Comparison of ENCODE assay signal across 9 mouse cellular contexts in the genomic region with DNA sequence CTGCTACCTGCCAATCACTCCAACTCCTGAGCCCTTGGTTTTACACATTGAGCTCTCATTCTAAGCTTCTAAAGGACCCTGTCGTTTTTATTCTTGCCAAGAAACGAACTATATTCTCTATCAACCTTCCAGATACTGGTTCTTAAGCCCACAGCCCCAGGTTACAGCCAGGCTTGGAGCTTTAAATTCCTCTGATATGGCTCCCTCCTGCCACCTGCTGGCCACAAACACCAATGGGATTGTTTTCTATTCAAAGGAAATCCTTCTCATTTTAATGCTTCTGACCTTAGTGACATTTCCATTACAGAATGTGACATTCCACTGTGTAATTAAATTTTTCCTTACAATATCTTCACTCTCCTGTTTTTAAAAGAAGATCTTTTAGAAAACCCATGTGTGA. TPM values are rescaled to one million over a fixed set of nuclear protein-coding genes. Genes with fewer than 3 reads are reported as not detected.
DNase-seq lines count a peak whose midpoint lies in the region; ATAC-seq and TF ChIP-seq lines count a peak whose summit lies in the region.
"Had no signal": no experiment of that assay in that cellular context is flagged by ENCODE, and none has a peak within 500 bp of the region (broad histone marks: within the 10 kb centered on the region; RNA-seq: fewer than 3 reads in every experiment).

No protein-coding gene starts in this region.

- no peaks in the 10 kb centered on the region for H3K36me3 ChIP-seq in intestine, embryonic 14.5 days (ENCODE audit: control insufficient read depth, insufficient read depth, low read length)
- H3K36me3 ChIP-seq in intestine, embryonic 15.5 days: no peaks in the 10 kb centered on the region
- H3K36me3 ChIP-seq in midbrain, postnatal 0 days (ENCODE audit: insufficient read depth, low read length): no peaks in the 10 kb centered on the region
- H3K36me3 ChIP-seq: limb, embryonic 12.5 days had no signal

- H3K9me3 ChIP-seq in intestine, embryonic 14.5 days (ENCODE audit: control insufficient read depth, low read length): no peaks in the 10 kb centered on the region
- no peaks in the 10 kb centered on the region for H3K9me3 ChIP-seq in intestine, embryonic 15.5 days
- H3K9me3 ChIP-seq in midbrain, postnatal 0 days (ENCODE audit: low read length): no peaks in the 10 kb centered on the region
- H3K9me3 ChIP-seq: limb, embryonic 12.5 days had no signal

- WGBS in intestine, embryonic 14.5 days: 16% methylated on average over 2 of the region's 2 CpGs
- WGBS in intestine, embryonic 15.5 days: 15% methylated on average over 2 of the region's 2 CpGs
- 22% methylated on average over 2 of the region's 2 CpGs for WGBS in midbrain, postnatal 0 days

- no peak overlapping the region for H3K4me3 ChIP-seq in intestine, embryonic 14.5 days (ENCODE audit: low read depth, low read length)
- no peak overlapping the region for H3K4me3 ChIP-seq in intestine, embryonic 15.5 days (replicated peaks)
- H3K4me3 ChIP-seq in midbrain, postnatal 0 days (ENCODE audit: low read depth, low read length): no peak overlapping the region
- H3K4me3 ChIP-seq: limb, embryonic 12.5 days had no signal

- H3K4me2 ChIP-seq in intestine, embryonic 14.5 days (ENCODE audit: low read length): no peak overlapping the region
- H3K4me2 ChIP-seq in intestine, embryonic 15.5 days (replicated peaks): no peak overlapping the region
- no peak overlapping the region for H3K4me2 ChIP-seq in midbrain, postnatal 0 days (ENCODE audit: low read depth, low read length, poor library complexity, severe bottlenecking)
- H3K4me2 ChIP-seq: limb, embryonic 12.5 days had no signal

- ATAC-seq in intestine, embryonic 14.5 days (replicated peaks; ENCODE audit: low FRiP score, low TSS enrichment, low read depth): no peak
- ATAC-seq in intestine, embryonic 15.5 days: no peak
- peak; percentile 71 for ATAC-seq in CD4-positive, CD25-positive, alpha-beta regulatory T cell, adult 4 months
- no peak for ATAC-seq in midbrain, postnatal 0 days (ENCODE audit: low FRiP score)

- TF ChIP-seq CTCF in midbrain, postnatal 0 days (IDR thresholded peaks at IDR 0.05): peak; percentile 76

- H3K9ac ChIP-seq in intestine, embryonic 14.5 days (ENCODE audit: low read length): no peak overlapping the region
- no peak overlapping the region for H3K9ac ChIP-seq in intestine, embryonic 15.5 days
- H3K9ac ChIP-seq in midbrain, postnatal 0 days (replicated peaks; ENCODE audit: low read length, poor library complexity, severe bottlenecking): no peak overlapping the region
- H3K9ac ChIP-seq: limb, embryonic 12.5 days had no signal

- H3K27me3 ChIP-seq in intestine, embryonic 14.5 days (replicated peaks; ENCODE audit: control insufficient read depth, insufficient read depth, low read length): no peaks in the 10 kb centered on the region
- no peaks in the 10 kb centered on the region for H3K27me3 ChIP-seq in intestine, embryonic 15.5 days (replicated peaks)
- H3K27me3 ChIP-seq in midbrain, postnatal 0 days (ENCODE audit: insufficient read depth, low read length): no peaks in the 10 kb centered on the region
- H3K27me3 ChIP-seq: limb, embryonic 12.5 days had no signal

- no peak overlapping the region for H3K27ac ChIP-seq in intestine, embryonic 14.5 days (ENCODE audit: low read depth)
- H3K27ac ChIP-seq in intestine, embryonic 15.5 days: no peak overlapping the region
- H3K27ac ChIP-seq in midbrain, postnatal 0 days (ENCODE audit: low read depth, low read length): no peak overlapping the region
- H3K27ac ChIP-seq: limb, embryonic 12.5 days had no signal

- no peaks in the 10 kb centered on the region for H3K4me1 ChIP-seq in intestine, embryonic 14.5 days (replicated peaks; ENCODE audit: control insufficient read depth, insufficient read depth, low read length)
- H3K4me1 ChIP-seq in intestine, embryonic 15.5 days (replicated peaks): no peaks in the 10 kb centered on the region
- no peaks in the 10 kb centered on the region for H3K4me1 ChIP-seq in midbrain, postnatal 0 days (ENCODE audit: insufficient read depth, low read length)
- H3K4me1 ChIP-seq: limb, embryonic 12.5 days had no signal

- DNase-seq in intestine, embryonic 14.5 days (ENCODE audit: low spot score): peak; percentile 52
- DNase-seq in adrenal gland, adult 18-20 months (ENCODE audit: low spot score in 2 of 2): peak; percentile 49 to 53
- DNase-seq in embryo, embryonic 11 days: peak; percentile 47
- peak; percentile 3 to 22 for DNase-seq in layer of hippocampus, adult 8-10 months (ENCODE audit: low spot score in 2 of 2)
- DNase-seq in midbrain, postnatal 0 days (ENCODE audit: low spot score): peak; percentile 69
- DNase-seq in thymus, postnatal 4 days: peak; percentile 72

RNA-seq across cellular contexts. Expression of a gene that starts 28.6 kb away (rescaled TPM):
- polyA plus RNA-seq in intestine, embryonic 14.5 days (2014; fragmentation: Nextera tagmentation; extraction: Ambion mirVana): 18.9 and 20.9 TPM in 2 replicates
- 17.1 and 18.1 TPM in 2 replicates for polyA plus RNA-seq in intestine, embryonic 15.5 days (2015; fragmentation: Nextera tagmentation; extraction: Ambion mirVana)
- polyA plus RNA-seq in CD4-positive, CD25-positive, alpha-beta regulatory T cell, adult 4 months (2017; shearing (Covaris generic)): 10 to 100 TPM in 1 of 2 experiments, 1 to 10 TPM in 1; 7.6 to 11.0 TPM
- total RNA-seq in adrenal gland, adult 18-20 months (2021): 10 to 100 TPM; 13.2 to 14.2 TPM
- total RNA-seq in layer of hippocampus, adult 8-10 months (2022): 10 to 100 TPM; 19.1 to 24.0 (median 20.6) TPM
- 14.5 and 16.3 TPM in 2 replicates for total RNA-seq in midbrain, postnatal 0 days (2014; rRNA removed)
- 8.4 and 8.6 TPM in 2 replicates for polyA plus RNA-seq in midbrain, postnatal 0 days (2015; fragmentation: Nextera tagmentation; extraction: Ambion mirVana)

RNA-seq across cellular contexts. Expression of a gene that starts 44.1 kb away (rescaled TPM):
- 0.81 and 1.2 TPM in 2 replicates for polyA plus RNA-seq in intestine, embryonic 14.5 days (2014; fragmentation: Nextera tagmentation; extraction: Ambion mirVana)
- 0.63 and 0.85 TPM in 2 replicates for polyA plus RNA-seq in intestine, embryonic 15.5 days (2015; fragmentation: Nextera tagmentation; extraction: Ambion mirVana)
- 1 to 10 TPM; 4.7 to 5.7 TPM for polyA plus RNA-seq in CD4-positive, CD25-positive, alpha-beta regulatory T cell, adult 4 months (2017; shearing (Covaris generic))
- 10 to 100 TPM; 21.1 to 26.5 TPM for total RNA-seq in adrenal gland, adult 18-20 months (2021)
- 10 to 100 TPM; 61.1 to 65.5 (median 63.5) TPM for total RNA-seq in layer of hippocampus, adult 8-10 months (2022)
- total RNA-seq in midbrain, postnatal 0 days (2014; rRNA removed): 89.7 and 94.6 TPM in 2 replicates
- polyA plus RNA-seq in midbrain, postnatal 0 days (2015; fragmentation: Nextera tagmentation; extraction: Ambion mirVana): 13.3 and 13.5 TPM in 2 replicates

Comparison
In these comparisons a context has a peak if more than half of its experiments do, and no peak if none do; other contexts are left out.
1. DNase-seq: peak in every context shown above with its lines; median percentile 72 in thymus, postnatal 4 days; 69 in midbrain, postnatal 0 days; 52 in intestine, embryonic 14.5 days; 51 in adrenal gland, adult 18-20 months; 47 in embryo, embryonic 11 days; 12 in layer of hippocampus, adult 8-10 months.